Comparison of ENCODE assay signal across 8 mouse cellular contexts in the genomic region with DNA sequence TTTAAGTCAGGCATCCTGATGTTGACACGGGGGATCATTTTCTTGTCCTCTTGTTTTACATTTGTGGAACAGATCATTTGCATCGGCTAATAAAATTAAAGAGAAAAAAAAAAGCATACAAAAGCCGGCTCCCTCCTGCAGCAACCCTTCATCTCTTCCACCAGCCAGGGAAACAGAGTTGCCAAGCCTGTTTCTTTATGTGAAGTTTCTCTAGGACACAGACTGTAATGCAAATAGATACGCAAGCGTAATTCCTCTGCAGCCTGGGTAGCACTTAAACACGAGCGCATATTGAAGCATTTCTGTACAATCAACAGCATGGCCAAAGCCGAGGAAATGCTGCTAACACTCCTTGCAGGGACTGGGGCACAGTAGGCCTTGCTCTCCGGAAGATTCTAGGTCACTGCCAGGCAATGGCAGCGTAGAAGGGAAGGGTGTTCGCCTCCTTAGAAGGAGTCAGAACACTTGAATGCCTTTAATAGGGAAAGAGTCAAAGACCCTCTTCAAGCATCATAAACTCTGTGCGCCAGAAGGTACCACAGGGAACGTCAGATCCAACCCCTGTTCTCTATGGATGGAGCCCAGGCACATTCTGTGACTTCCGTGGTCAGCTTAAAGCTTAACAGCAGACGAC.
A peak's percentile ranks its signal among the peaks of the same experiment; 100 is the strongest.
DNase-seq lines count a peak whose midpoint lies in the region; ATAC-seq and TF ChIP-seq lines count a peak whose summit lies in the region.

No protein-coding gene starts in this region.

- peak; percentile 25 for DNase-seq in hindbrain, embryonic 10.5 days (ENCODE audit: low spot score)
- DNase-seq in embryonic facial prominence, embryonic 14.5 days (ENCODE audit: low spot score) = peak; percentile 43
- DNase-seq in forebrain, postnatal 0 days = peak; percentile 54
- DNase-seq in midbrain, embryonic 14.5 days = peak; percentile 64
- DNase-seq in c-Kit-positive CD71-positive TER-119-positive erythroid progenitor cells, embryonic 14.5 days (ENCODE audit: low spot score) = no peak
- no peak for DNase-seq in ovary, postnatal 36 days (ENCODE audit: low spot score)
- DNase-seq in cerebellum, postnatal 4 days (ENCODE audit: low spot score in 2 of 2) = no peak

- no peak overlapping the region for H3K9ac ChIP-seq in hindbrain, embryonic 16.5 days (ENCODE audit: low read depth, low read length)
- H3K9ac ChIP-seq in embryonic facial prominence, embryonic 14.5 days (ENCODE audit: low read depth, low read length) = no peak overlapping the region
- H3K9ac ChIP-seq in forebrain, postnatal 0 days = 0 out of 2 replicates have a peak overlapping the region, but pooled peaks have one; percentile 11
- 0 out of 2 replicates have a peak overlapping the region, but pooled peaks have one; percentile 13 for H3K9ac ChIP-seq in midbrain, embryonic 14.5 days (replicated peaks; ENCODE audit: low read length)

- ATAC-seq in hindbrain, embryonic 16.5 days = no peak
- ATAC-seq in embryonic facial prominence, embryonic 14.5 days (ENCODE audit: low read depth) = no peak
- ATAC-seq in forebrain, postnatal 0 days = peak; percentile 54
- ATAC-seq in midbrain, embryonic 14.5 days (ENCODE audit: low FRiP score, low TSS enrichment) = no peak

- H3K4me2 ChIP-seq in hindbrain, embryonic 16.5 days (ENCODE audit: low read length) = no peak overlapping the region
- no peak overlapping the region for H3K4me2 ChIP-seq in embryonic facial prominence, embryonic 14.5 days (ENCODE audit: low read depth, low read length)
- H3K4me2 ChIP-seq in forebrain, postnatal 0 days (ENCODE audit: low read depth) = no peak overlapping the region
- peak overlapping the region; percentile 25 for H3K4me2 ChIP-seq in midbrain, embryonic 14.5 days (ENCODE audit: low read length)

- no peak for TF ChIP-seq CTCF in forebrain, postnatal 0 days (IDR thresholded peaks at IDR 0.05; ENCODE audit: low read depth)

- peaks cover 42% of the 10 kb centered on the region for H3K4me1 ChIP-seq in hindbrain, embryonic 10.5 days (replicated peaks)
- peaks cover 19% of the 10 kb centered on the region for H3K4me1 ChIP-seq in hindbrain, embryonic 16.5 days (ENCODE audit: control insufficient read depth, insufficient read depth, low read depth, low read length)
- peaks cover 5% of the 10 kb centered on the region; the same call in 1 of the 2 replicates for H3K4me1 ChIP-seq in embryonic facial prominence, embryonic 14.5 days (ENCODE audit: control insufficient read depth, insufficient read depth, low read length)
- no peaks in the 10 kb centered on the region for H3K4me1 ChIP-seq in forebrain, postnatal 0 days (ENCODE audit: insufficient read depth)
- peaks cover 27% of the 10 kb centered on the region for H3K4me1 ChIP-seq in midbrain, embryonic 14.5 days (ENCODE audit: control insufficient read depth, insufficient read depth, low read length)

- H3K36me3 ChIP-seq in hindbrain, embryonic 10.5 days = no peaks in the 10 kb centered on the region
- H3K36me3 ChIP-seq in hindbrain, embryonic 16.5 days (ENCODE audit: control insufficient read depth, insufficient read depth, low read length) = no peaks in the 10 kb centered on the region
- no peaks in the 10 kb centered on the region for H3K36me3 ChIP-seq in embryonic facial prominence, embryonic 14.5 days (ENCODE audit: control insufficient read depth, insufficient read depth, low read length)
- H3K36me3 ChIP-seq in forebrain, postnatal 0 days (ENCODE audit: insufficient read depth) = no peaks in the 10 kb centered on the region
- H3K36me3 ChIP-seq in midbrain, embryonic 14.5 days (ENCODE audit: control insufficient read depth, insufficient read depth, low read length) = no peaks in the 10 kb centered on the region

- H3K9me3 ChIP-seq in hindbrain, embryonic 10.5 days = peaks cover 4% of the 10 kb centered on the region; the same call in 1 of the 2 replicates
- no peaks in the 10 kb centered on the region for H3K9me3 ChIP-seq in hindbrain, embryonic 16.5 days (ENCODE audit: control insufficient read depth, low read length)
- no peaks in the 10 kb centered on the region for H3K9me3 ChIP-seq in embryonic facial prominence, embryonic 14.5 days (ENCODE audit: control insufficient read depth, low read length)
- no peaks in the 10 kb centered on the region for H3K9me3 ChIP-seq in forebrain, postnatal 0 days (ENCODE audit: low read length)
- H3K9me3 ChIP-seq in midbrain, embryonic 14.5 days (ENCODE audit: control insufficient read depth, low read length) = no peaks in the 10 kb centered on the region

- peaks cover 35% of the 10 kb centered on the region for H3K27me3 ChIP-seq in hindbrain, embryonic 10.5 days (ENCODE audit: insufficient read depth, poor library complexity, severe bottlenecking)
- peaks cover 5% of the 10 kb centered on the region for H3K27me3 ChIP-seq in hindbrain, embryonic 16.5 days (replicated peaks; ENCODE audit: control insufficient read depth, insufficient read depth, low read length)
- no peaks in the 10 kb centered on the region; the same call in 1 of the 2 replicates for H3K27me3 ChIP-seq in embryonic facial prominence, embryonic 14.5 days (replicated peaks; ENCODE audit: control insufficient read depth, insufficient read depth, low read length)
- no peaks in the 10 kb centered on the region for H3K27me3 ChIP-seq in forebrain, postnatal 0 days (ENCODE audit: insufficient read depth, low read length)
- H3K27me3 ChIP-seq in midbrain, embryonic 14.5 days (ENCODE audit: control insufficient read depth, insufficient read depth, low read length) = no peaks in the 10 kb centered on the region

- H3K27ac ChIP-seq in hindbrain, embryonic 10.5 days = peak overlapping the region; percentile 79
- H3K27ac ChIP-seq in hindbrain, embryonic 16.5 days (ENCODE audit: low read depth, low read length) = no peak overlapping the region
- no peak overlapping the region for H3K27ac ChIP-seq in embryonic facial prominence, embryonic 14.5 days (replicated peaks; ENCODE audit: low read depth, low read length)
- peak overlapping the region; percentile 45; the same call in 1 of the 2 replicates for H3K27ac ChIP-seq in forebrain, postnatal 0 days (ENCODE audit: low read depth, low read length)
- peak overlapping the region; percentile 65 for H3K27ac ChIP-seq in midbrain, embryonic 14.5 days (replicated peaks; ENCODE audit: low read depth, low read length)

- 25% methylated on average over 15 of the region's 15 CpGs for WGBS in hindbrain, embryonic 10.5 days
- WGBS in hindbrain, embryonic 16.5 days = 25% methylated on average over 15 of the region's 15 CpGs
- 39% methylated on average over 15 of the region's 15 CpGs for WGBS in embryonic facial prominence, embryonic 14.5 days
- 25% methylated on average over 15 of the region's 15 CpGs for WGBS in forebrain, postnatal 0 days
- WGBS in midbrain, embryonic 14.5 days = 9% methylated on average over 15 of the region's 15 CpGs

- peak overlapping the region; percentile 30 for H3K4me3 ChIP-seq in hindbrain, embryonic 10.5 days
- H3K4me3 ChIP-seq in hindbrain, embryonic 16.5 days (ENCODE audit: low read length) = no peak overlapping the region
- no peak overlapping the region for H3K4me3 ChIP-seq in embryonic facial prominence, embryonic 14.5 days (ENCODE audit: low read depth, low read length)
- no peak overlapping the region for H3K4me3 ChIP-seq in forebrain, postnatal 0 days (ENCODE audit: low read depth, low read length)
- no peak overlapping the region for H3K4me3 ChIP-seq in midbrain, embryonic 14.5 days (replicated peaks; ENCODE audit: low read depth, low read length)

Comparison
In these comparisons a context has a peak if more than half of its experiments do, and no peak if none do; other contexts are left out.
1. H3K27ac ChIP-seq: peak in hindbrain, embryonic 10.5 days (single experiment), forebrain, postnatal 0 days (single experiment) and midbrain, embryonic 14.5 days (single experiment); none in hindbrain, embryonic 16.5 days (single experiment) and embryonic facial prominence, embryonic 14.5 days (single experiment).
2. DNase-seq: peak in hindbrain, embryonic 10.5 days (single experiment), embryonic facial prominence, embryonic 14.5 days (single experiment), forebrain, postnatal 0 days (single experiment) and midbrain, embryonic 14.5 days (single experiment); none in c-Kit-positive CD71-positive TER-119-positive erythroid progenitor cells, embryonic 14.5 days (single experiment), ovary, postnatal 36 days (single experiment) and cerebellum, postnatal 4 days (0 of 2).
3. H3K9ac ChIP-seq: peak in forebrain, postnatal 0 days (single experiment) and midbrain, embryonic 14.5 days (single experiment); none in hindbrain, embryonic 16.5 days (single experiment) and embryonic facial prominence, embryonic 14.5 days (single experiment).